Mouse (Mus musculus) telencephalon, adult 2 months (tissue): ENCODE measurements at regions not wholly inside any gene's neighbourhood (a gene's known extent, or its start where the extent isn't known, plus 50 kb on each side); places are given as distances from the start of the nearest gene placed in this dataset.
"Not testable (repeated sequence)": the region's sequence is repeated elsewhere in the genome, so short reads cannot be mapped to it uniquely, and the experiment has no call there.

Source experiments
- DNase-seq: peaks from one replicate; pipeline ENCODE4 v3.0.0-alpha.2; 2011; ENCODE audit warnings: low read depth, low spot score

DNA sequence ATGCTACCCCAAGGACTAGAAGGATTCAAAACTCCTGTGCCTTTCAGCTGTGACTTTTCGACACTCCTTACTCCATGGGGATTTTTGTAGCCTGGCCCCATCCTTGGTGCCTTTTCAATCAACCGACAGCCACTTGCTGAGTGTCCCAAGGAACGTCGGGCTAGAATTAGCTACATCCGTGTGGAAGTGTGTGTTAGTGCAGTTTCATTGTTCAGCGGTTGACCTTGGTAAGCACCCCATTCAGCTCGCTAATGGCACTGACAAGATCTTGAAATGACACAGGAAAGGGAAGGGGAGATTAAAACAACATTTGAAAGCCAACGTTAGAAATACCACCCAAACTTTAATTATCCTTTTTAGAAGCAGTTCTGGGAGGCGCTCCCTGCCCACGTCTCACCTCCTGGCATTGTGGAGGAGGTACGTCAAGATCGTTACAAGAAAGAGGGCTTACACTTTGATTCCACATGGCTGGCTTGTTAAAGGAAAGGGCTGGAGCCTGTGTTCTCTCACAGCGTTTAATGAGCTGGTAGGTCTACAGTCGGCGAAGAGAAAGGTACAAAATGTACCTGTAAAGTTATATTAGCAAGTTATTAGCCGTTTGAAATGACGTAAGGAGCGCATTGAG lies 536.4 kb downstream of the Fam19a2 start:
- peak; percentile 26 for DNase-seq

DNA sequence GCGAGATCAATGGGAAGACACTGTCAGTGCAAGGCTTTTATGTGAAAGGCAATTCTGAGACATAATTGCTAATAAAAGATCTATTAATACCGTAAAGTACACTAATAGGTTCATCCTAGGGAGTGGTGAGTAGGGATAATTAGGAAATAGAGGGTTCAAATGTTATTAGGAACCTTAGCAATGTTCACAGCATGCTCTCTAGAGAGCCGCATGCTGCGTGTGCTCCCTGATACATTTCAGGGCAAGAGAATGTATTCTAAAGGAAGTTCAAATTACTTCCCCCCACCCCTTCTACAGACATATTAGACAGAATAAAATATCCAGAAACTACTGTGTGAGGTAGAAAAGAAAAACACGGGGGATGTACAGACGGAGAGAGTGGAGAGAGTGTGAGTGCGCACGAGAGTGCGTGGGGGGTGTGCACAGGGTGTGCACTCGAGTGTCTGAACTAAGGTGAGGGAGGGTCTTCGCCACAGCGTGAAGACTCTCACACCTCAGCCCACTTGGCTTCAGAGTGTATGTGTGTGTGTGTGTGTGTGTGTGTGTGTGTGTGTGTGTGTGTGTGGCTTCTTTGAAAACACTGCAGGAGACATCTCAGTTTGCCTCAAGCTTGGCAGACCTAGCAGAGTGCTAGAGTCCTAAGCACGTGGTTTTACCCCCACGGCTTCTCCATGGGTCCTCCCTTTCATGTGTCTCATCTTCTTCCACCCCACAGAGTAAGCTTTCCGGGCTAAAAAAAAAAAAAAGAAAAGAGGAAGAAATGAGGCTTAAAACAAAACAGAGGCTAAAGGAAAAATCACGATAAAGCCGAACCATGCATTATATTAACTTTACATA lies 537.1 kb downstream of the Fam19a2 start:
- peak; percentile 21 for DNase-seq

DNA sequence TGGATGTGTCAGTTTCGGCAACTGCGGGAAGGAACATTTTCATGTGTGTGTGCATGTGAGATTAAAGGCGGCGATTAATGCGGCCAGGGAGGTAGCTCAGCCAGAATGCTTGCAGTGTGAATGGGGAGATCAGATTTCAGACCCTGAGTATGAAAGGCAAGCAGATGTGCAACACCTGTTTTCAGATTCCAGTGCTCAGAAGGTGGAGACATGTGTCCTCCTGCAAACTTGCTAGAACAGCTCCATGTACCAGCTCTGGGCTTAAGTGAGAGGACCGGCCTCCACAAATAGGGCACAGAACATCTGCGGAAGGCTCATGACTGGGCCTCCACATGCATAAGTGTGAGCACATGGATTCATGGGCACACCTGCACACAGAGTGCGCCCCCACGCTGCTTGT lies 547.1 kb downstream of the Fam19a2 start:
- no peak for DNase-seq

DNA sequence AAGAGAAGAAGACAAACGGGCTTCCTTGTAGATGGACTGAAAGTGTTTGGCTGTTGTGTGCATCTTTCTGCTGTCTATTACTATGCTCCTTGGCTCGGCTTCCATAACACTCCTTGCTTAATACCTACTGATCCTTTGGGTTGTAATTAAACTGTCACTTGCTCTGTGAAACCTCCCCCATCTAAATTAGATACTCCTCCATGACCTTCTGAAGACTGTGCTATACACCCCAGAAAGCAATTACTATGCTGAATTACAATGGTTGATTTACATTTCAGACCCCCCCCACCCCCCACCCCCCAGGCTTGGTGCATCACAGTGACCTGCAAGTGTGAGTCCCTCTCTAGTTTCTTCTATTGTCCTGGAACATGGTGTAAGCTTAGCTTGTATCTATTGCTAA lies 549.3 kb downstream of the Fam19a2 start:
- DNase-seq = no peak

DNA sequence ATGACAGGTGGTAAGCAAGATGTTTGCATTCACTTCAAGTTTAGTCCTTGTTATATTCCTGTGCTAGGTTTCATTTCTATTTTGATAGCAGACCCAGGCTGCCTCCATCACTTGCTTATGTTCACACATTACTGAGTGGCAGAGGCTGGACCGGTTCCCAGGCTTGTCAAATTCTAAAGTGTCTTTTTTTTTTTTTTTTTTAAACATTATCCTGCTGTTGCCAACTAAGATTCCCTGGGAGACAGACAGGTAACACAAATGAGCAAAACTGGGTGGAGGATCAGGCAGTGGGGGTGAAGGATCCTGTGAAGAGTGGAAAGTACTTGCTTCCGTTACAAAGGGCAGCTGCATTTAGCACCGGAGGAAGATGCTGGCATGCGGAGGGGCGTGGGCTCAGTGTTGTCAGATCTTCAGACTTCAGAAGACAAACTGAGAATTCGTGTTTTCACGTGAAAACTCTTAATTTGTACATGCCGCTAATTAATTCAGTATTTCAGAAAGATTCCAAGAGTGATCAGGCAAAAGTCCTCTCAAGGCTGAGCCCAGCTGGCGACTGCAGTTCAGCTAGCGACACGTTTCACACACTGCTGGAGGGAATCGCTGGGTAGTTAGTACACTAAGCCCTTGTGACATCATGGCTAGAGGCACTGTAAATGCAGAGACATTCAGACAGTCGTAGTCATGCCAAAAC lies 576.4 kb downstream of the Fam19a2 start:
- DNase-seq = peak; percentile 79

DNA sequence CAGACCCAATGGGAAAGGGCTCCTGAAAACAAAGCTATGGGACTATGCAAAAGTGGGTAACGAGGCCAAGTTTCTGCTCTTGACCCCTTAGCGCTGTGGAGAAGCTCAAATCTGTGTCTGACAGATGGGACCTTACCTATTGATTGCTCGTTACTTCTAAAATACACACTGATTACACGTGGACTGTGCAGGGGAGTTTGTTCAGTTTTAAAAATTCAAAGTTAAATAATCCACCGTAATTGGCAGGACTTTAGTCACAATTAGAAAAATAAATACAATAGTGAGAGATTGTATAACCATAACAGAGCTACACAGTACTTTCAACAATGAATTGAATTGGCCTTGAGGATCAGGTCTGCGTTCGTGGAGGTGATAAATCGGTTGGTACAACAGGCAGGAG lies 578.3 kb downstream of the Fam19a2 start:
- DNase-seq = no peak

DNA sequence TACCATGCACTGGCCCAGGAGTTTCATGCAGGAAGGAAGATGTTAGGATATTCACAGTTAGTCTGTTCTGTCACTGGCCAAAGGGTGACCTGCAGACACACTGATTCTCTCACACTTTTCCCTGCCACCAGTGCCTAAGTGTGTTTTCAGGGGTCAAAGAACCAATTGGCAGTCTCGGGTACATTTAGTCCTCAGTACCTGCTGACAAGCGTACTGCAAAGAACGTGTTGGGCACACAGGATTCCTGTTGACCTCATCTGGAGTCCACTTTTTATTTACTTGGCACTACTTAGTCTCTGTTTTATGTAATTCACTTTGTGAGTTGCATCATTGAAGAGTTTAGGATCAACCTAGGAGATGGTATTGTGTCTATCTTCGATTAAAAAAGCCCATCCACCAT lies 579.8 kb downstream of the Fam19a2 start:
- no peak for DNase-seq

DNA sequence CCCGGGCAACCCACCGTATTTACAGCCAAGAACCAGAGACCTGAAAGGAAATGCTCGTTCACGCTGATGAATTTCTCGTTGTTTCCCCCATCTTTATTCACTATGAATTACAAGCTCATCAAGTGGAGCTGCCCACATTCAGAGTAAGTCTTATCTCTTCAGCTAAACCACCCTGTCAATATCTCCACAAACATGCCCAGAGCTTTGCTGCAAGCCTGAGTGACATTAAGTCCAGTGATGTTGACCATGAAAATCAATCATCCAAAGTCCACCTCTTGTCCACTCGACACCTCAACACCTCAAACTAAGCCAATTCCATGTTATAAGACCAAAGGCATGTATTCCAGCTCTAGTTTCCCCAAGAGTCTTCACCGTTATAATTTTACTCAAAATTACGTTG lies 582.8 kb downstream of the Fam19a2 start:
- no peak for DNase-seq

DNA sequence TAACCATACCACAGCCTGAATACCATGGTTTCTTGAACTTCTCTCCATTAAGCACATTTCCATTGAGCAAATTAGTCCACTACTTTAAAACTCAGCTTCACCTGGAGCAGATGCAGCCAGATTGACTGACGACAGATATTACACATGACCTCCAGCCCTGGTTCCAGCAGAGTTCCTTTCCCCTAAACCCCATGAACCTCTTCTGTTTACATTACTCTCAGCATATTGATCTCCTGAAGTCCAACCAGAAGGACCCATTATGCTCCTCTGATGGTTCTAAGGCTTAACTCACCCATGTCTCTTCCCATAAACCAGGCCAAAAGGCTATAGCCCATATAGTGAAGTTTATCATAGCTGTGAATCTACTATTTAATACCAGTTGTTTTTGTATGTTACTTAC lies 584.8 kb downstream of the Fam19a2 start:
- no peak for DNase-seq

DNA sequence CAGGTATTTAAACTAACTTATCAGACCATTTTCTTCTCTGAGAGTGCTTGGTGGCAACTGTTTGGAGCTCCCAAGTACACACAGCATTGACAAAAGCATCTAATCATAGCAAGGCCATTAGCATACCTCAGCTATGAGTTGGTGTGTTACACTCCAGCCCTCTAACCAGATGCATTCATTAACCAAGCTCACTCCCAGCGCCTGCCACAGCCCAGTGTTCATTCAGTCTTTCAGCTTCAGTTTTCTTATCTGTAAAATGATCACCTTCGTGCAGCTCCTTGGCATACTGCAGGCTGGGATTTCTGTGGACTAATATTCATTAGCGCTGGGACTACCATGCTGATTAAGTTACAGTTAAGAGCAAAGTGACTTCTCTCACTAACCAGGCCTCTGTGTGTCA lies 611.7 kb downstream of the Fam19a2 start:
- DNase-seq = no peak

DNA sequence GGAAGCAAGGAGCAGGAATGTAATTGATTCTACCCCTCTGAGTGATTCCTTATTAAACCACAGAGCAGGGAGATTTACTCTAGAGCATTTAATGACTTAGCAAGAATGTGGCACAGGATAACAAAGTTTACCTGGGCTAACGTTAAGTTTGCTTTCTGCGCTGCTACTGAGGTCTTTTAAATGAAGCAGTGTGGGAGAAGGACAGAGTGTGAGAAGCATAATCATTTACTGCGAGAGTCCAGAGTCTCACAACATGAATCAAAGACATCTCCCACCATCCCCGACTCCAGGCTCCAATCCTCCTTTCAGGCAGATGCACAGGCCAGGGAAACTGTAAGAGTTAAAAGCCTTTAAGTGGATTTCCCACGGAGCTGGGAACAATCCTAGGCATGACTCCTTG lies 612.1 kb downstream of the Fam19a2 start:
- DNase-seq = no peak

DNA sequence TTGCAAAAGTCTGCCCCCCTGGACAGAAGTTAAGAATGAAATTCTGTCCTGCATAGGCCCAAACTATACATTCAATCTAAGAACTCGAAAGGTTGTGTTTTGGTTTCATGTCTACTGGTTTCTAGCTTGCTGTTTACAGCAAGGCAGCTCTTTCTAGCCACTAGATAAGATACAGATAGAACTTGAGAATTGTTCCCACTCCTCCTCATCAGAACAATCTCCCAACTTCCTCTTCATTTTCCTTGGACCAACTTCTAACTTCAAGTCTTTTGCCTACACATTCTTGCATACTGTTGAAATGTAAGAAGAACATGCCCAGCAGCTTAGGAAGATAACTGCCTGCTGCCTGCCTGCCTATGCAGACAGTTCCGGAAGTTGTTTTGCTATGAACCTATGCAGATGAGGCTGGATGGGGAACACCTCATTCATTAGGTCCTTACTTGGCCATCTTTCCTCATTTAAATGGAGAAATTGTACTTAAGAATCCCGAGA lies 624.9 kb downstream of the Fam19a2 start:
- peak; percentile 56 for DNase-seq

DNA sequence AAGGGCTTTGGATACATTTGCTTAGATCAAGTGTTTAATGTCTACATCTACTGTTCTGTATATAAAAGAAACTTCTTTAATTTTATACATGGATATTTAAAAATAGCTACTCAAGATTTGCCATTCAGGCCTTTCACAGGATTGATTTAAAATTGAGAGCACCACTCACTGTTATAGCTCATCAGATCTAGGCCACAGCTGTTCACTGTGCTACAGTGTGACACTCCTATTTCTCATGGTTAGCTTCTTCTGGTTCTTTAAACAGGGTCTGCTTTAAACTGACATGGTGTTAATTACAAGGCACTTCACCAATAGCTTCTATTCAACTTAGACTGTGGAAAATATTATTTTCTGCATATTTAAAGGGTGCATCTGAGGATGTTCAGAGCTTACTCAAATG lies 655.3 kb downstream of the Fam19a2 start:
- DNase-seq = peak; percentile 45

DNA sequence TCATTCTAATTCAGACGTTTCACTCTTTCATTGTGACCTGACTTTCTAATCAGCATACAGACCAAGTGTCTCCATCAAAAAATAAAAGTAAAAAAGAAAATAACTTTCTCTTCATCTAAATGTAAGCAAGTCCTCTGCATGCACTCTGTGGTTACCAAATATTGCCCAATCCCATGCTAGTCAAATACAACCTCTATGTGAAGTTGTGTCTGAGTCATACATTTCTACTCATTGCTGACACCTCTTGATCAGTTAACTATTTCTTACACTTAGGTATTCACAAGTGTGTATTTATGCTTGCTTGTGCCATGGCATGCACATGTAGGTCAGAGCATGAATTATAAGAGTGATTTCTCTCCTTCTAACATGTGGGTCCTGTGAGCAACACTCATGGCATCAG lies 666.2 kb downstream of the Fam19a2 start:
- DNase-seq = no peak

DNA sequence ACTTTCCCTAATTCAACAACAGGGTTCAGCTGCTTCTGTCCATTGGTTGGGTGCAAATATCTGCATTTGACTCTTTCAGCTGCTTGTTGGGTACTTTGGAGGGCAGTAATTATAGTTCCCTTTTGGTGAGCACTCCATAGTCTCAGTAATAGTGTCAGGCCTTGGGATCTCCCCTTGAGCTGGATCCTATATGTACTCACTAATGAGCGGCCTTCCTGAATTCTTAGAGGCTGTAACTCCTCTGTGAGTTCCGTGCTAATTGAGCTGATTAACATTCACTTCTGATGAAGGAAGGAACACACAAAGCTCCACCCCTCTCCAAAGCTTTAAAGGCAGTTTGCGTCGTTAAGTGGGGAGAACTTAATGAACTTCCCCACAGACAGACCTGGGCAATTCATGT lies 674.9 kb downstream of the Fam19a2 start:
- DNase-seq = not testable (repeated sequence)
